Mouse (Mus musculus): ENCODE data around the gene Sfxn2.
A peak's percentile ranks its signal among the peaks of the same experiment; 100 is the strongest.

Gene Sfxn2

DNA sequence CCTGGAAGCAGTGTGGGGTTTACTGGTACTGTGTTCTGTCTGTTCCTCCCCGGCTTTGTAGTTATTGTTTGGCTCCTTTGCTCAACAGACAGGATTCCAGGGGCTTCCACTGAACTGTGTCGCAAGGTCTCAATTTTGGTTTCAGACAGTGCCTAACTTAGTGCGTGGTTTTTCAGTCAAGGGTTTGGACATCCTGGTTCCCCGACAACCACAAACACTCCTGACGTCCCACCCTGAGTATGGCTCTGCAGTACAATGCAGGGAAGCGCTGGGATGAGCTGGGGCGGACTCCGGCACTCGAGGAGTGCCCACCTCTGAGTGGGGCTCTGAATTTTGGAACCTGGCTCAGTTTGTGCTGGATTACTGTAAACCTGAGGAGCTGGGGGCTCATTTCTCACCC, 56.6 kb downstream of the Sfxn2 start:
- DNase-seq (ENCODE audit: low spot score): no peak

DNA sequence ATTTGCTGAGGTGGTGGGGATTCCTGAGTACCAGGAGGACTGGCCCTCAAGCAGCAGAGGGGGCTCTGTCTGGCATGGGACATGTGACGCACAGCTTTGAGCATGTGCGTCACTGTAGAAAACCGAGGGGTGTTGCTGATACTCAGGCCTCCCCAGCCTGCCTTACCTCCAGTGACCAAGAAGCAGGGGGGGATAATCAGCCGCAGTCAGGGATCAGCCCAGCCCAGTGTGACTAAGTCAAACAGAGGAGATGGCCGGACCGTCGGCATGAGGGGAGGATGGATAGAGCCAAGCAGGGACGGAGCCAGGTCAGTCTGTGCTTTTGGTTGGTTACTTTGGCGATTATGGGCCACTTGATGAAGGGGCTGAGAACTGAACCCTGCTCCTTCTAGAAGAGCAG, 58.5 kb downstream of the Sfxn2 start:
- DNase-seq (ENCODE audit: low spot score): no peak

DNA sequence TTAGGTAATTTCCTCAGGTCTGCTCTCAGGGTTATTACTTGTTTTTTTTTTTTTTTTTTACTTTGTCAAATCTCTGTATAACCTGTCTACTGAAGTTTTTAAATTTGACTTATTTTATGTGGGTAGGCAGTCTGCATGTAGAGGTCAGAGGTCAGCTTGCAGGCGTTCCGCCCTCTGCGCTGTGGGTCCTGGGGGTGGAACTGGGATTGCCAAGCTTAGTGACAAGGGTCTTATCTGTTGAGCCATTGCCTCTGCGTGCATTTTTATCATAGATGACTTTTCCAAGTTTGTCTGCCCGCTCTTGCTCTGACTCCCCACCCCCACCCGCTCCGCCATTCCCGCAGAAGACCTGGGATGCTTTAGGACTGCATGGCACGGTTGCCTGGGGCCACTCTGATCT, 62.6 kb downstream of the Sfxn2 start:
- peak; percentile 60 for DNase-seq (ENCODE audit: low spot score)

DNA sequence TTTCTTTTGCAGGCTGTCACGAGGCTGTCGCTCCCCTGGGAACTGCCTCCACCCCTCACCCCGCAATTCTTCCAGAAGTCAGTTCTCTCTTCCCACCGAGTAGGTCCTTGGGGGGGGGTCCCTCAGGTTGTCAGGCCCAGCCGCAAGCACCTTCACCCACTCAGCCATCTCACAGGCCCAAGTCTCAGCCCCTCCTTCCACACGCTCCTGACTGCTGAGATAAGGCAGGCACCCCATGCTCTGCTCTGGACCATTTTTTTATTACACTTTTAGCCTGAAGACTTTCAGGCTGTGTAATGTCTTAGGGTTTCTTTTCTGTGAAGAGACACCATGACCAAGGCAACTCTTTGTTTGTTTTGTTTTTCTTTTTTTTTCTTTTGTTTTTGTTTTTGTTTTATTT, 64.4 kb downstream of the Sfxn2 start:
- no peak for DNase-seq (ENCODE audit: low spot score)

DNA sequence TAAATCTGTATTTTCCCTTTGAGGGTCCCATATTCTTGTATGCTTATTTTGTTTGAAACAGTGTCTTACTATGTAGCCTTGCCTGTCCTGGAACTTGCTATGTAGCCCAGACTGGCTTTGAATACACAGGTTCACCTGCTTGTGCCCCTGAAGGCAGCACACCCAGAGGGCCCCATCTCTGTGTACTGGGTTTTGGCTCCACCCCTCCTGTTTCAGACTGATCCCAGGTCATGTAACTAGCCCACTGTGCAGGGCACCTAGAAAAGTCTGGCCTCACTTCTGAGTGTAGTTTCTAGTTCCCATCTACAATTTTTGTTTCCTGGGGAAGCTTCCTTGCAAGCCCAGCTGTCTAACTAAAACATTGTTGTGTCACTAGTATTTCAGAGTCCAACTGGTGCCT, 65.9 kb downstream of the Sfxn2 start:
- no peak for DNase-seq (ENCODE audit: low spot score)

DNA sequence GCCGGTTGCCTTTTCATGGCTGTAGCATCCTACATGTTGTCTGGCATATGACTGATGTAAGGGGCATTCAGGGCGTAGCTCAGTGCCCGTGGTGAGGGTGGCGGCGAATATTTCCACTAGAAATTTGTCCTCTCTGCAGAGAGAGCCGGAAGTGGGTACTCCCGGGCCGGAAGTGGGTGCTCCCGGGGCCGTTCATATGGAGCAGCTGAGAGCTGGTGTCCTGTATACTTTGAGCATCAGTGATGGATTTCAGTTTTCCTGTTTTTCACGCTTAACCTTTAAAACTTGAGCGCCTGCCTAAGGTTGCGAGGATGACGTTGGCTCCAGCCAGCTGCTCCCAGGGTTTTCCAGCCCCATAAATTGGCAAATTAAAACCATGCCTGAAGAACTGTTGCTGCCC, 66.3 kb downstream of the Sfxn2 start:
- DNase-seq (ENCODE audit: low spot score): no peak

DNA sequence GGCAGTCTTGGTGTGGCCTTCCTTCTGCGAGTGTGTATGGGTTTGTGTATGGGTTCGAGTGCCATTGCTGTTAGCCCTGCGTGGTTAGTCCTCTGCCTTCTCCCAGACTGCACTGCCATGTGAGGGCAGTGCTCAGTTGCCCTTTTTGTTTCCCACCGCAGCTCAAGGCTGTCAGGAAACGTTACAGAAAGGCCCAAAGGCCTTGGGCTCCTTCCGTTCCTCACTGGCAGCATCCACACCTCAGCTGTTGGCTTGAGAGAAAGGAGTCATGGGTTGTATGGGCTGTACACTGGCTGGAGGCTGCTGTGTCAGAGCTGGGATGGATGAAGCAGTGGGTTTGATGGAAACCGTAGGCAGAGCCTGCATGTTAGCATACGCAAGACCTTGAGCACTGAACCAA, 67.6 kb downstream of the Sfxn2 start:
- no peak for DNase-seq (ENCODE audit: low spot score)

DNA sequence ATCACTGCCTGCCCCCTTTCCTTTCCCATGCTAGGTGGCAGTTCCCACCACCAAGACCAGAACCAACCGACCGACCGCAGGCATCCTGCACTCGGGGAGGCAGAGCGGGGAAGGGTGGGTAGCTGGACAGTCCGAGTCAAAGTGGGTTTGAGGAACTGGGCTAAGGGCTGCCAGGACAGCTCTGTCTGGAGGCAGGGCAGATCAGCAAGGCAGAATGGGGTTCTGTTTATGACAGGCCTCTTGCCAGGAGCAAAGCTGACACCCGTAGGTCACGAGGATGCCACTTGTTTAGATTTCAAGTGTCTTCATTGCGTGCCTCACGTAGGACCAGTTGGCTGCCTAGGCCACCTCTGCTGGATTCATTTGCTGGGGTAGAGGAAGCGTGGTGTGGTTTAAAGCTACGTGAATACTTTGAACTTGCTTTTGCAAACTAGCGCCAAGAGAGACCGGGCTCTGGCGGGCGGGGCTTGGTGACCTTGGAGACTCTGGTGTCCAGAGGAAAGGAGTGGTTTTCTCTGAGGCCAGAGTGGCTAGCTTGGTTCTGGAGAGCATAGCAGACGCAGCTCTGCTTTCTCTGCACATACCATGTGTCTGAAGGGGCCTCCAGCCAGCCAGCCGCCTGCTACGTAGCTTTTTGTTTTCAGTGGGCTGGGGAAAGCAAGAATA, 68.4 kb downstream of the Sfxn2 start:
- DNase-seq (ENCODE audit: low spot score): peak; percentile 79

DNA sequence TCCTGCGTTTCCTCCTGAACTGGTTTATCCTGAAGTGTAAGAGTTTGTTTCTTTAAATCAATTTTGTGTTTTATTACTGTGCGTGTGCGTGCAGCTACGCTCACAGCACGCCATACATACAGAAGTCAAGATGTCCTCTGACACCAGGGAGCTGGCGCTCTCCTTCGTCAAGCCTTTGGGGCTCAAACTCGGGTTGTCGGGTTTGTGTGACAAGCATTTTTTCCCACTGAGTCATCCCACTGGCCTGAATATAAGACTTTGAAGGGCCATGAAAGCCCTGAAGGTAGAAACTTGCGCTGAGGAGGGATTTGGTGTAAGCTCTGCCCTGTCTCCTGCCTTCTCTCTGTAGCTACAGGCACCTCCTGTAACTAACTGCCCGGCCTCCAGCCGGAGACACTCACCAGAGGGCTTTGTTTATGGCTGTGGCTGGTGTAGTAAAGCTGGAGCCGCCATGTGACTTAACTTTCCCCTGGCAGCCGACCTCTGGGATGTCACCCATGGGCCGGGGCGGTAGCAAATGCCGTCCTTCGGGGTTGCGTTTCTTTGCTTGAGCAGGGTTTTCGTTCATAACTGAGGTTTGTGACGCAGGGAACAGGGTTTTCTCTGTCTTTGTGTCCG, 69.1 kb downstream of the Sfxn2 start:
- DNase-seq (ENCODE audit: low spot score): no peak

DNA sequence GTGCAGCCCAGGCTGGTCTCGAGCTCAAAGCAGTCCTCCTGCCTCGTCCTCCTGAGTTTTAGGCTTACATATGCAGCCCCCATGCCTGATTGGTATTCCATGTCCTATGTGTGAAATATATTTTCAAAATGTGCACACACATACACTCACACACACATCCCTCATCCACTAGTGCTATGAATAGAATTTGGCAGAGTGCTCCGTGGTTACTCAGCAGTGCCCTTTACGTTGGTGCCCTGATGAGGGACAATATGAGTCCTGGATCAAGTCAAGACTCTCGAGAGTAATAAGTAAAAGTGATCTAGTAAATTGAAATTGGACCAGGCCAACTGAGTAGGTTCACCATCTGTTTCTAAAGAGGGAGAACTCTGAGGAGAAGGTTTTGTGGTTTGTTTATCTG, 70.1 kb downstream of the Sfxn2 start:
- no peak for DNase-seq (ENCODE audit: low spot score)

DNA sequence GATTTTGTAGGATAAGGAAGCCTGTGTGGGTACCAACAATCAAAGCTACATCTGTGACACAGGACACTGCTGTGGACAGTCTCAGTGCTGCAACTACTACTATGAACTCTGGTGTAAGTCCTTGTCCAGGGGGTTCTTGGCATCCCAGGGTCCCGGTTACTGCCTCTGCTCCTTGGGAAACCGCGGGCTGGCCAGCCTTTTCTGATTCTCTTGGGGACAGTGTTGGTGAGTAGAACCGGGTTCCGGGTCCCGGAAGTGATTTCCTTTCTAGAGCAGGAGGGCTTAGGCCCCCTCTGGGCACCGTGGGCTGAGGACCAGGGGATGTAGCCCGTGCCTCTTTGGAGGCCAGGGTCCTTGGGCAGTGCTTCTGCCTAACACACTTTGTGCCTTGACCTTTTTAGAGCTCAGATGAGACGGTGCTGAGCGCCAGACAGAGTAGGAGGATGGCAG, 71.2 kb downstream of the Sfxn2 start:
- DNase-seq (ENCODE audit: low spot score): no peak

DNA sequence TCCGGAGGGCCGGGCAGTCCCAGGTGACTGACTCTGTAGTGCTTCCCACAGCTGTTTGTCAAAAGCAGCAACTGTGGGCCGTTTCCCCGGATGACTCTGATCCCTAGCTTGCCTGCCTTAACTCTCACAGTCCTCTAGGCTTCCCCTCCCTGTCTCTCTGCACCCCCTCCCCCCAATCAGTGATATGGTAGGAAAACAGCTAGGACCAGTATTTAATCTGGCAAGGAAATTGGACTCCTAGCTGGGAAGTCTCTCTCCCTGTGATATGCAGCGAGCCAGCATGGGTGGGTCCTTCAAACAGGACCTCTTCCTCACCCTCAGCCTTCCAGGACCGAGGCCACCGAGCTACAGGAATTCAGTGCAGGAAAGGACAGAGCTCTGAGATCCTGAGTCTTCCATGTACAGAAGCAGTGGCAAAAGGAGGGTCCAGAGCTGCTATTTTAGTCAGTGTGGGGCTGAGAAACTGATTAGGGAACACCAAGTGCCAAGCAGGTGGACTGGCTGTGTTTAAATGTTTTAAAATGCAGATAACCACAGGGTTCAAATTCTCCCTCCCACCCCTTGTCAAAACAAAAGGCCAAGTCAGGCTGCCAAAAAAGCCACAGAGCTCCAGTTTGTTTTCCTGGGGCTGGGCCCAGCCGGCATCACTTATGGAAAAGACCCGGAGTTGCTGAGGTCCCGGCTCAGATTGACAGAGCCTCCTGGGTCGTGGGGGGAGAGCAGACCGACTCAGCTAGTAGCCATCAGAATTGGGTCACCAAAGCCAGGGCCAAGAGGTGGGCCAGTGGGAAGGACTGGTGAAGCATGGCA, 71.8 kb downstream of the Sfxn2 start:
- DNase-seq (ENCODE audit: low spot score): no peak

DNA sequence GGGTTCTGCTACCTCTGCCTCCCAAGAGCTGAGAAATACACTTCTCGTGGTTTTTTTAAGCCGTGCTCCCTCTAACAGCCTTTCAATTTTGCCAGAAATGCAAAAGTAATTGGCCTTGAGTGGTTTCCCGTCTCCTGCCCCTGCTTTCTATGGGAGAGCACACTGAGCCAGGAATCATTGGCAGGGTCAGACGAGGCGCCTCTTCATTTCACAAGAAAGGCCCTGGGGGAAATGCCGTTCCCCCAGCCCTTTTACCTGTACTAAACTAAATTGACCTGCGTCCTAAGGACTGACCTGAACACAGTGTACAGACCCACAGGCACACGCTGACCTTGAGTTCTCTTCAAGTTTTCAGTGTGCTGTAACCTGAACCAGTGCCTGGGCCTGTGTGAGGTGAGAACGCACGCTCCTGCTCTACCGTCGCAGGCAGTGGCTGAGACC, 72.9 kb downstream of the Sfxn2 start:
- DNase-seq (ENCODE audit: low spot score): no peak

DNA sequence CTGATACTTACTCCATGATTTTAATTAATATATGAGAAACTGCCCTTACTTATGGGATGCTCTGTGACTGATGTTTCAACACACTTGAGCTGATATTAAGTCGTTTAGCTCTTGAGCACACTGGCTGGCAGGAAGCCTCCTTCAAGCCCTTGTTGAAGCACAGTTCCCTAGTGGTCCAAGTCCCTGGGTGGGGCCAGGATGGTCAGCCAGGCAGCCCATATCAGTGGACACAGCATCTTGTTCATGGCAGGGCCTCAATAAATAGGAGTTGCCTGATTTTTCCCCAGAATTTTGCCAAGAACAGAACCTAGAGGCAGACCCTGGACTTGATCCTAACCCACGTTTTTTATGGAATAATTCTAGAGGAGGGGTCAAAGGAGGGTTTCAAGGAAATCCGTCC, 74.1 kb downstream of the Sfxn2 start:
- DNase-seq (ENCODE audit: low spot score): no peak

All from yolk sac, embryonic 10.5 days (tissue).